ENCODE assay signal across 18 mouse cellular contexts in the genomic region with DNA sequence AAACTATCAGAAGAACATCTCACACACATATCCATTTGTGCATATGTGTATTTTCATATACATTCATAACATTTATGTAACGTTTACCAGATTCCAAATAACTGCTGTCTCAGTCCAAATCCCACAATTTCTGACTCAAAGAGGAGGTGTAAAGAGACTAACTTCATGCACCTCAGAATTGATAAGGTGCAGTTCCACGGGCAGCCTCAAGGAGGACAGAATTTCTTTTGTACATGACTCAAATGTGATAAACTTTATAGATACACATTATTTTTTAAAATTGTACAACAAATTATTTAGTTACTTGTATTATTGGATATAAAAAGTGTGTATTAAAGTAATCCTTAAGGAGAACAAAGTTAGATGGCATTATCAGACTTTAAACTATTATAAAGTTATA. TPM values are rescaled to one million over a fixed set of nuclear protein-coding genes. Genes with fewer than 3 reads are reported as not detected.
A peak's percentile ranks its signal among the peaks of the same experiment; 100 is the strongest.
DNase-seq lines count a peak whose midpoint lies in the region; ATAC-seq and TF ChIP-seq lines count a peak whose summit lies in the region.
"Had no signal": no experiment of that assay in that cellular context is flagged by ENCODE, and none has a peak within 500 bp of the region (broad histone marks: within the 10 kb centered on the region; RNA-seq: fewer than 3 reads in every experiment).

No protein-coding gene starts in this region.

- intact Hi-C loops in left cerebral cortex, adult 2 months (cut with DNase I): no loop called here
- intact Hi-C loops in left cerebral cortex, postnatal 10 days (cut with DNase I): no loop called here

- H3K4me2 ChIP-seq in embryonic facial prominence, embryonic 11.5 days (ENCODE audit: low read depth, low read length): no peak overlapping the region
- H3K4me2 ChIP-seq: embryonic facial prominence, embryonic 13.5 days; heart, embryonic 15.5 days; hindbrain, embryonic 12.5 days; stomach, embryonic 15.5 days had no signal

- WGBS in embryonic facial prominence, embryonic 11.5 days: 72% methylated on average over 2 of the region's 2 CpGs
- 61% methylated on average over 2 of the region's 2 CpGs for WGBS in embryonic facial prominence, embryonic 10.5 days

- H3K9ac ChIP-seq in embryonic facial prominence, embryonic 11.5 days (replicated peaks; ENCODE audit: low read length): no peak overlapping the region
- H3K9ac ChIP-seq: embryonic facial prominence, embryonic 13.5 days; heart, embryonic 15.5 days; hindbrain, embryonic 12.5 days; stomach, embryonic 15.5 days had no signal

- no peak for ATAC-seq in embryonic facial prominence, embryonic 11.5 days (replicated peaks; ENCODE audit: insufficient number of reproducible peaks, low FRiP score, low TSS enrichment, low read depth)
- ATAC-seq in activated CD4-positive, CD25-positive, alpha-beta regulatory T cell, adult 4 months: no peak

- H3K27ac ChIP-seq in embryonic facial prominence, embryonic 11.5 days (replicated peaks; ENCODE audit: low read depth, low read length): no peak overlapping the region
- no peak overlapping the region for H3K27ac ChIP-seq in embryonic facial prominence, embryonic 10.5 days (replicated peaks)
- H3K27ac ChIP-seq in left cerebral cortex, adult 2 months: no peak overlapping the region
- H3K27ac ChIP-seq: embryonic facial prominence, embryonic 13.5 days; heart, embryonic 15.5 days; hindbrain, embryonic 12.5 days; stomach, embryonic 15.5 days had no signal

- TF ChIP-seq CTCF in left cerebral cortex, adult 2 months (IDR thresholded peaks at IDR 0.05): peak; percentile 33

- H3K4me3 ChIP-seq in embryonic facial prominence, embryonic 11.5 days (ENCODE audit: low read depth, low read length): no peak overlapping the region
- no peak overlapping the region for H3K4me3 ChIP-seq in embryonic facial prominence, embryonic 10.5 days
- H3K4me3 ChIP-seq in left cerebral cortex, adult 2 months: no peak overlapping the region
- H3K4me3 ChIP-seq: embryonic facial prominence, embryonic 13.5 days; heart, embryonic 15.5 days; hindbrain, embryonic 12.5 days; megakaryocyte, embryonic 14.5 days; stomach, embryonic 15.5 days had no signal

- no peaks in the 10 kb centered on the region for H3K27me3 ChIP-seq in embryonic facial prominence, embryonic 11.5 days (ENCODE audit: control insufficient read depth, insufficient read depth, low read length)
- H3K27me3 ChIP-seq in embryonic facial prominence, embryonic 10.5 days (replicated peaks; ENCODE audit: low read depth, poor library complexity, severe bottlenecking): no peaks in the 10 kb centered on the region
- H3K27me3 ChIP-seq: embryonic facial prominence, embryonic 13.5 days; heart, embryonic 15.5 days; hindbrain, embryonic 12.5 days; megakaryocyte, embryonic 14.5 days; stomach, embryonic 15.5 days had no signal

- H3K9me3 ChIP-seq in embryonic facial prominence, embryonic 11.5 days (replicated peaks; ENCODE audit: control insufficient read depth, low read length): no peaks in the 10 kb centered on the region
- H3K9me3 ChIP-seq in embryonic facial prominence, embryonic 10.5 days: no peaks in the 10 kb centered on the region
- H3K9me3 ChIP-seq: embryonic facial prominence, embryonic 13.5 days; G1E; heart, embryonic 15.5 days; hindbrain, embryonic 12.5 days; megakaryocyte, embryonic 14.5 days; stomach, embryonic 15.5 days had no signal

- H3K4me1 ChIP-seq in embryonic facial prominence, embryonic 11.5 days (ENCODE audit: control insufficient read depth, insufficient read depth, low read length): no peaks in the 10 kb centered on the region
- no peaks in the 10 kb centered on the region for H3K4me1 ChIP-seq in embryonic facial prominence, embryonic 10.5 days
- H3K4me1 ChIP-seq: embryonic facial prominence, embryonic 13.5 days; heart, embryonic 15.5 days; hindbrain, embryonic 12.5 days; megakaryocyte, embryonic 14.5 days; stomach, embryonic 15.5 days had no signal

- peak; percentile 11 for DNase-seq in embryonic facial prominence, embryonic 11.5 days (ENCODE audit: low spot score)
- no peak for DNase-seq in embryonic facial prominence, embryonic 10.5 days (ENCODE audit: low spot score)
- DNase-seq in left cerebral cortex, adult 2 months (ENCODE audit: extremely low spot score in 1 of 2, low spot score in 2 of 2): no peak
- DNase-seq in left cerebral cortex, postnatal 10 days (ENCODE audit: extremely low spot score in 1 of 2, low spot score in 2 of 2): no peak
- DNase-seq in 3T3-L1 (ENCODE audit: low read depth, low spot score): peak; percentile 16
- DNase-seq in brain, adult 2 months (ENCODE audit: low read depth, low spot score): peak; percentile 5
- DNase-seq in neural tube, embryonic 10.5 days (ENCODE audit: extremely low spot score, low spot score): no peak
- DNase-seq: cerebellum, postnatal 25 days; kidney, adult 18-20 months; left cerebral cortex, postnatal 4 days; lung, adult 18-20 months had no signal

- H3K36me3 ChIP-seq in embryonic facial prominence, embryonic 11.5 days (replicated peaks; ENCODE audit: control insufficient read depth, insufficient read depth, low read depth, low read length): no peaks in the 10 kb centered on the region
- H3K36me3 ChIP-seq in embryonic facial prominence, embryonic 10.5 days (replicated peaks): no peaks in the 10 kb centered on the region
- H3K36me3 ChIP-seq: embryonic facial prominence, embryonic 13.5 days; G1E; heart, embryonic 15.5 days; hindbrain, embryonic 12.5 days; stomach, embryonic 15.5 days had no signal

RNA-seq across cellular contexts. Expression of a gene that starts 26.6 kb away (rescaled TPM):
- 9.2 and 10.8 TPM in 2 replicates for polyA plus RNA-seq in embryonic facial prominence, embryonic 11.5 days (2014; fragmentation: Nextera tagmentation; extraction: Ambion mirVana)
- 6.7 and 7.3 TPM in 2 replicates for polyA plus RNA-seq in embryonic facial prominence, embryonic 10.5 days (2016; fragmentation: Nextera tagmentation; extraction: Ambion mirVana)
- 10 to 100 TPM; 15.7 to 18.3 TPM for total RNA-seq in left cerebral cortex, adult 2 months (2021)
- total RNA-seq in left cerebral cortex, postnatal 10 days (2021): 10 to 100 TPM; 11.1 to 20.4 TPM
- polyA plus RNA-seq in activated CD4-positive, CD25-positive, alpha-beta regulatory T cell, adult 4 months (2017; shearing (Covaris generic)): 1 to 10 TPM; 3.0 to 3.6 TPM
- total RNA-seq: G1E had no signal
- polyA plus RNA-seq: G1E had no signal

Comparison
In these comparisons a context has a peak if more than half of its experiments do, and no peak if none do; other contexts are left out.
1. DNase-seq: peak in embryonic facial prominence, embryonic 11.5 days (single experiment), 3T3-L1 (single experiment) and brain, adult 2 months (single experiment); none in embryonic facial prominence, embryonic 10.5 days (single experiment), left cerebral cortex, adult 2 months (0 of 2), left cerebral cortex, postnatal 10 days (0 of 2) and neural tube, embryonic 10.5 days (single experiment).